Comparison of ENCODE assay signal across 16 mouse cellular contexts in the genomic region with DNA sequence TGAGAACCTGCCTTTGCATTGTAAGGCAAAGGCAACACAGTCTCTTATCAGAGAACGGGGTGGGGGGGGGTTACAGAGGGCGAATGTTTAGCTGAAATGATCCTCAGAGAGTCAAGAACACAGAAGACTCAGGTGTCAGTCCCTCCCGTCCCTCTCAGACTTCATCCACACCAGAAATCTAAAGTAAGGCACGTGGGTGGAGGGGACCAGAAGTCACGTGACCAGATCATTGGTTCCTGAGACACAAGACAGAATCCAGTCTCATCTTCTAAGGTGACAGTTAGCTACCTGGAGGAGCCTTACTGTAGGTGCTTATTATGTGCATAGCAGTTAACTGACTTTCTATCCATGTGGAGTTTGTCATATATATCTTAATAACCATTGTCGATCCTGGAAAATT.
"Had no signal": no experiment of that assay in that cellular context is flagged by ENCODE, and none has a peak within 500 bp of the region (broad histone marks: within the 10 kb centered on the region; RNA-seq: fewer than 3 reads in every experiment).

No protein-coding gene starts in this region.

- H3K27me3 ChIP-seq: neural tube, embryonic 13.5 days; neural tube, embryonic 15.5 days; stomach, embryonic 15.5 days had no signal

- H3K9ac ChIP-seq: neural tube, embryonic 13.5 days; neural tube, embryonic 15.5 days; stomach, embryonic 15.5 days had no signal

- H3K27ac ChIP-seq: neural tube, embryonic 13.5 days; neural tube, embryonic 15.5 days; stomach, embryonic 15.5 days; stomach, postnatal 0 days had no signal

- H3K4me3 ChIP-seq: neural tube, embryonic 13.5 days; neural tube, embryonic 15.5 days; stomach, embryonic 15.5 days had no signal

- H3K4me1 ChIP-seq: stomach, embryonic 15.5 days had no signal

- H3K4me2 ChIP-seq: neural tube, embryonic 13.5 days; neural tube, embryonic 15.5 days; stomach, embryonic 15.5 days had no signal

- H3K36me3 ChIP-seq: neural tube, embryonic 13.5 days; neural tube, embryonic 15.5 days; stomach, embryonic 15.5 days had no signal

- DNase-seq: retina, postnatal 1 day; right cerebral cortex, adult 18-20 months; right cerebral cortex, postnatal 14 days; right cerebral cortex, postnatal 25 days; right cerebral cortex, postnatal 4 days; spleen, adult 18-20 months; thymus, adult 18-20 months; thymus, adult 2 months; thymus, postnatal 14 days; thymus, postnatal 25 days; thymus, postnatal 36 days; thymus, postnatal 4 days had no signal

- H3K9me3 ChIP-seq: neural tube, embryonic 13.5 days; neural tube, embryonic 15.5 days; stomach, embryonic 15.5 days had no signal
